Mouse (Mus musculus): Measurements from ENCODE around the gene Ccdc149. TPM values are rescaled to one million over a fixed set of nuclear protein-coding genes. Genes with fewer than 3 reads are reported as not detected.

The Ccdc149 gene
- total RNA-seq (2021), result 1 to 10 TPM; 5.3 to 6.9 TPM
- long read RNA-seq, experiment 1, transcript Ccdc149-201 (12 exons, 3,295 nt), result major isoform, 6 of 7 reads
- long read RNA-seq, experiment 1, partial matches to known transcripts, result 0 of 7 reads
- long read RNA-seq, experiment 1, other reads (novel, unspliced or antisense), result 1 of 7 reads
- long read RNA-seq, experiment 2, transcript Ccdc149-201 (12 exons, 3,295 nt), result major isoform, 7 of 7 reads
- long read RNA-seq, experiment 2, partial matches to known transcripts, result 0 of 7 reads
- long read RNA-seq, experiment 2, other reads (novel, unspliced or antisense), result 0 of 7 reads

DNA sequence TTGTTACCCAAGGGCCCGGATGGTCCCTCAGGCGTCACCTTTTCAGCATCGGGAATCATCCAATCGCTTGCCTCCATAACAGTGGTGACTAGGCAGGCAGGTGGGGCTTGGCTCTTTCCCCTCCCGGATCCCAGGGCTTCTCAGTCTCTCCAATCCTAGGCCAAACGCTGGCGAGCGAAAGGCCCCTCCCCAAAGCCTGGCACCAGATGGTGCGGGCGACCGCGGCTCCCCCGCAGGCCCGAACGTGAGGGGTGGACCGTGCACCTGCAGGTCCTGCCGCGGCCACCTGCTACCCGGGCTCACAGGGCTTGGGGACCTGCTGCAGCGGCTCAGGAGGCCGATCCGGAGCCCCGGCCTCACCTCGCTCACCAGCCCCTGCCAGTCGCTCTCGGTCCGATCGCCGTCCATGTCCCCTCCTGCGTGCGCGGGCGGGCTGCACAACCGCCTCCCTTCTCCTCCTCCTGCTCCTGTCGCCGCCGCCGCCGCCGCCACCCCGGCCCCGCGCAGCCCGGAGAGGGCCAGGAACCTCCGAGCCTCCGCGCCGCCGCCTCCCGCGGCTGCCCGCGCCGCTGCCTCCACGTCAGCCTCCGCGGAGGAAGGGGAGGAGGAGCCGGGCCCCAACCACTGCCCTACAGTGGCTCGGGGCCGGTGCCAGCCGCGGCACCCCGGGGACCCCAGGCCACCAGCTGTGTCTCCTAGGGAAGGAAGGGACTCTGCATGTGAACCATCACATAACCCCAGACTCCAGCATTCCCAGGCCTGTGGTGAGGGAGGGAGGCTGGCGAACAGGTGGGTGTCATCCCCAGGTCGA lies at the start of gene Ccdc149:
Ccdc149 (minus strand) TSS at position 531 of the 811 bp plus-strand sequence.
- peak; percentile 56 to 67 for DNase-seq
- intact Hi-C loops (cut with DNase I), result no loop called here

DNA sequence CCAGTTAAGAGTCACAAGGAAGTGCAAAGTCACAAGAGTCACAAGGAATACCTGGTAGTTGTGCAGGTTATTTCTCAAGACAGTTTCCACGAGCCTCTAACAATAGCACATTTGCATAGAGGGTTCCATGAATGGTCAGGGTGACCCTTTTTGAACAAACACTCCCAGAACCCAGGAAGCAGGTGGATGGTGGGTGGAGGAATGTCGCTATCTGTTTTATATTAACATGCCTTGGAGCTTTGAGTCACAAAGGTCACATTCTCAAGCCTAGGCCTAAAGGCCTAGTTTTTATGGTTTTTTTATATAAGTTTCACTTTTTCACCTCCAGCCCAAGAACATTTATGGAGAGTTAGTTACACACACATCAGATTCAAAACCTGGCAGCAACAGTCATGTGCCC lies 48.6 kb upstream of the Ccdc149 start:
- intact Hi-C loops (cut with DNase I), result loop anchor here (5.0 to 10.0 kb wide), 5 partner anchors 117 to 405 kb away; no protein-coding TSS in a partner anchor
- DNase-seq, result no peak

DNA sequence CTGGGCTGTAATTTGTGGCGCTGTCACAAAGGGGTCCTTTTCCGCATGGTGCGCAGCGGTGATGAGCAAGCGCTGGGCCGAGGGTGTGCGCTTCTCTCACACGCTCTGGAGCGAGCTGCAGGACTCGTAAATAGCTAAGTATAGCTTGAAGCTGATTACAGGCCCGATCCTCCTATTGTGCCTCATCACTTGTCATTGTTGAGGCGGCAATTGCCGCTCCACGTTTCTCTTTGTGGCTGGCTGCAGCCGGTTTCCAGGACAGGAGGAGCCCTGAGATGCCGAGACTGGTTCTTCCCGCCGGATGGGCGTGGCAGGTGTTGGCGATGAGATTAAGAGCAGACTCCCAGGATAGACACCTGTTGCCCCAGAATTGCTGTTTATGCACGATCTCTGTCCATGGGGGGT lies 44.8 kb upstream of the Ccdc149 start:
- DNase-seq, result no peak
- intact Hi-C loops (cut with DNase I), result loop anchor here (5.0 to 10.0 kb wide), 3 partner anchors 141 to 306 kb away; no protein-coding TSS in a partner anchor

DNA sequence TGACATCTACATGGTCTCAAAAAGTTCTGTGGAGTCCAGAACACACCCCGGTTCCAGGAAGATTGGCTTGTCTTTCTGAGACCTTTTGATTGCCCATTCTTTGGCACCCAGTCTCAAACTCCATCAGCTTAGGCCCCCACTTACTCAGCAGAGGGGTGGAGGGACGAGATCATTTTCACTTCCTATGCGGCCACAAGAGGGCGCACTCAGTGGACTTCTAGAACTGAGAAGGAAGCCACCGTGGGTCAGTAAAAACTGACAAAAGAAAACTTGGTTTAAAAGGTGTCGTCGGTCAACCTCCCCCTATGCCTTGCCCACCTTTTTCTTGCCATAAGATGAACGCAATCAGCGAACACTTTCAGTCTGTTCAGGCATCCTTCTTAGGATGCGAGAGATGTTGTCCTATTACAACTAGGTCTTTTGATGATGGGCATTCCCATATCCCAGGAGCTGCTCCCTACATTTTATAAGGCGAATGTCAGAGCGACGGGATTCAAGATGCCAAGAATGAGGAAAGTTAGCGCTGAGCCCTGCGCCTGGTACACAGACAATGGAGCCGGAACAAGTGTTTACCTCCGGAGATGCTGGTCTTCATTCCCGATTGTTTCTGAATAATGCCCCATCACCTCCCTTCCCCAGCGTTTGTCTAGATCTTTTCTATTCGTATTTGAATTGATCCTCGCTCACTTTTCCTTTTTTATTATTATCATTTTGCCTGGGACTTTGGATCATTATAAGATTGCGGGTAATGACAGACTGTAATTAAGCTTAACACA lies 44.1 kb upstream of the Ccdc149 start:
- peak; percentile 74 to 84 for DNase-seq
- intact Hi-C loops (cut with DNase I), result loop anchor here (5.0 to 10.0 kb wide), 3 partner anchors 142 to 307 kb away; no protein-coding TSS in a partner anchor

DNA sequence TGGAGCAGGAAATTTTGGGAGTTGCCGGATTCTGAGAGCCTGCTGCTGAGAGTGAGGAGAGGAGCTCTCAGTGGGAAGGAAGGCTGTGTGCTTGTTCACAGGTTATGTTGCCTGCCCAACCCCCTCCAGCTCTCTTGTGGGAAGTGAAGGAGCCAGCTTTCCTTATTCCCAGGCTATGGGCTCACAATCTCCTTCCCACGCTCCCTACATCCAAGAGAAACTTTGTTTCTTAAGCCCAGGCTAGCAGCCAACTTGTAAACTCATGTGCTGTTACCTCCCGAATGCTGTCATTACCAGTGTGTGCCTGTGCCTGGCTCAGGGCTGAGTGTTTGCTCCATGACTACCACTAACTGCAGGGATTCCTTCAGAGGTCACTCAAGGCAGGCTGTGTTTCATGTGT lies 39.8 kb upstream of the Ccdc149 start:
- peak in 1 of 2 experiments; percentile 10 for DNase-seq

DNA sequence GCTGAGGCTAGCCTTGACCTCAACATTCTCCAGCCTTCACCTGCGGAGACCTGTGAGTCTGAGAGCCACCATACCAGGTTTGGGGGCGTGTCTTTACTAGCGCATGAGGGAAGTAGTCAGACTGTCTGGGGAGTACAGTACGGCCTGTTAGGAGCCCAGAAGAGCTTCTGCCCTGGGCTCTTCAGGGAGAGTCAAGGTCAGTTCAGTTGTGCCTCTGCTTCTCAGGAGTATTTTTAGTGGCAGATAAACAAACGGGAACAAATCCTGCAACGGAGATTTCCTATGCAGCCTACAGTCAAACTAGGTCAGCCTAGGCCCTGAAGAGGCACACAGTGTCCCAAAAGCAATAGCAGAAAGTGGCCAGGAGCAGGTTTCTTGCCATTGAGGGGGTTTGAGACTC lies 38.1 kb upstream of the Ccdc149 start:
- no peak for DNase-seq
- intact Hi-C loops (cut with DNase I), result no loop called here

More for the DNA sequence above, 39.8 kb upstream of the Ccdc149 start:
- intact Hi-C loops (cut with DNase I), result loop anchor here (10.0 kb wide), 1 partner anchor 216 kb away; no protein-coding TSS in a partner anchor

DNA sequence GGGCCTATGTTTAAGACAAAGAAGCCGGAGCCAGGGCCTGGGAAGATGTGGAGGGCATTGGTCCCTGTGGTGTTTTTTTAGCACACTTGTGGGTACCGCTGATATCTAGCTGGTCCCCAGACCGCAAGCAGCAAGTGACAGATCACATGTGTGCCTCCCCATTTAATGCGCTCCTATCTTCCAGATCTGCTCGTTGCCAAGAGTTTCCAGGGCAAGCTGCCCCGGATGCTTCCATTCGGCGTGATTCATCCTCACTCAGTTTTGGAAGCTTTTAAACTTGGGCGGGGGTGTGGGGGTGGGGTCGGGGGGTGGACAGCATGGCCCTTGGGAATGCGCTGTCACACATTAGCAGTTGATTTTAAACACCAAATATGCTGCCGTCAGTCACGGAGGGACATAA lies 33.3 kb upstream of the Ccdc149 start:
- intact Hi-C loops (cut with DNase I), result no loop called here
- no peak for DNase-seq

DNA sequence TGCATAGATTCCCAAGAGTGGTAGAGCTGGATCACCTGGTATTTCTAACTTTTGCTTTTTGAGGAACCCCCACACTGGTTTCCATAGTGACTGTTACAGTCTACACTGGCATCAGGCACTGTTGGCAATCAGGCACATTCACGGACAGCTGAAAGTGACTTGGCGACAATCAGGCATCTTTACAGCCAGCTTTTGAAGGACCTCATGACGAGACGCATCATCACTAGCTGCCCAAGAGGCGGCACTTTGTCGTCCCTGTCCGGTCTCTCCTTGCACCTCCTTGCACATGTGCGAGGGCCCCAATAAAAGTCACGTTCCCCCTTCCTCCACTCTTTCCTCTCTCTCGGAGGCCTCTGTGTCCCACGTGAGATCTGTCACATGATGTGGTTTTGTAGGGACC lies 32.8 kb upstream of the Ccdc149 start:
- no peak for DNase-seq
- intact Hi-C loops (cut with DNase I), result no loop called here

DNA sequence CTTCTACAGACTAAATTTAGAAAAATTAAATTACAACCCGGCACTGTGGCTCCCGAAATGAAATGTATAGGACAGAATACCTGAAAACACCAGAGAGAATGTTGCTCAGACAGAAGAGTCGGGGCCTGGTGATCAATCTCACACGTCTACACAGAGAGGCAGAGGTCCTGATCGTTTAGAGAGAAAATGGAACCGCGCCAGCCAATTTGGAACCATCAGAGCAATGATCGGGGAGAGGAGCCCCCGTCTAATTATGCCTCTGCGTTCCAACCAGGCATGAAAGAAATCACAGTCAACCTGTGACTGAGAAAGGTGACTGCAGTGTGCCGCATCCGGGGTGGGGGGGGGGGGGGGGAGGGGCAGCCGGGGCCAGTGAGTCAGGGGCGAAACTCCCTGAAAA lies 24.4 kb upstream of the Ccdc149 start:
- DNase-seq, result no peak
- intact Hi-C loops (cut with DNase I), result no loop called here

DNA sequence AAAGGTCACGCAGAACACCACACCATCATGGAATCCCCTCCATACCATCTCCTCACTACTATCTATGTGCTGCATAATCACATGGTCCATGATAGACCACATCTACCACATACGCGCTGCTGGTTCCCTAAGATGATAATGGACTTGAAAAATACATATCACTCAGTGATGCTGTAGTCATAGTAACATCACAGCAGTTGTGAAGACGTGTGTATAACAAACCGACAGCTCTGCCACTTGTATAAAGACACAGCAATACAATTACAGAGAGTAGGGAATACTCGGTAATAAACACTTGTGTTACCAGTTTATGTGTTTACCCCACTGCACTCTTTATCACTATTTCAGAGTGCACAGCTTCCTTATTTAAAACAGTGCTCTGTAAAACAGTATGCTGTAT lies 20.2 kb upstream of the Ccdc149 start:
- DNase-seq, result no peak
- intact Hi-C loops (cut with DNase I), result no loop called here

DNA sequence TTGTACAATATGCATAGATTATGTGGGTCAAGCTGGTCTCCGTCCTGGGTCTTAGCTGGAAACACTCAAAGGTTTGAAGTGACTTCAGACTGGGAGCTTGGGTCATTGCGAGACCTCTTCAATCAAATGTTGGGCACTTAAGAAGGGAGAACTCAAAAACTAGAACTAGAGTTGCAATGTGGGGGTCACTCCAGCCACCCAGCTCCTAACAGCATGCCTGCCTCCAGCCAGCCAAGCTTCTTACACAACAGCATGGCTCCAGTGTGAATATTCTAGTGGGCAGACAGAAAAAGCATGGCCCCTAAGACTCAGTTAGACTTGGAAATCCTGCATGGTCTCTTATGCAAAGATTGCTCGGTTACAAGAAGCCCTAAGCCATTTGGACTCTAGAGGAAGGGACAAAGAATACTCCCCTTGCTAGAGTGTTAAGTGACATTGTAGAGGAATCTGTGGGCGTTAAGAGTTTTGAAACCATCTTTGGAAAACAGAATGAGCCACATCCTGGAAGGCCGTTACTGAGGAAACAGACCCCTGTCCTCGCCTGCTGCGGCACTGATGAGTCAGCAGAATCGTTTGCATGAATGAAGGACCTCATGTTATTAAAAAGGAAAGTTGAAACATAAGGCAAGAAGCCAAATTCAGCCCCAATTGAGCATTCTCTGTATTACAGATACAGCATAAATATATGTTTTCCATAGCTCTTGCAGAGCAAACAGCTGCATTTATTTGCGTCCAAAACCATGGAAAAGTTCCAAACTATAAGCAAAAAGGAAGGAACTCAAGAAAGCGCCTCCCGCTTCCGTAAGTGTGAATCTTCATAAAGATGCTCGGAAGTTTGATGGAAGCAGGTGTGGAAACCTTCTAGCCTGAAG lies 16.5 kb upstream of the Ccdc149 start:
- no peak for DNase-seq
- intact Hi-C loops (cut with DNase I), result no loop called here

DNA sequence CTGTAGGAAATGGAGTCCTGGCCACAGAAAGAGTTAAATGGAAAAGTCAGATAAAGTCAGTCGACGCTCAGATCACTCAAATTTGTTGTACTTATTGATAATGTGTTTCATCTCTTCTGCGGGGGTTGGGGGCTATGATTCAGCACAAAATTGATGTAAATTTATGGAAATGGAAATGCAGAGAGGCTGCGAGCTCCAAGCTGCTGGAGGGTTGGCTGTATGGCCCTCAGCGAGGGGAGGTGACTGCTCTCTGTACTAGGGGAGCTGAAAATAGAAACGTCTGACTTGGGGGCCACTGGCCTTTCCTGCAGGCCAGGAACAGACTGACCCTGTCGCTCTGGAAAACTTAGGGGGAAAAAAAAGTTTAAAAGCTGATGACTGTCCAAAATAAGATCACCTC lies 5.5 kb upstream of the Ccdc149 start:
- intact Hi-C loops (cut with DNase I), result no loop called here
- peak; percentile 5 to 6 for DNase-seq

DNA sequence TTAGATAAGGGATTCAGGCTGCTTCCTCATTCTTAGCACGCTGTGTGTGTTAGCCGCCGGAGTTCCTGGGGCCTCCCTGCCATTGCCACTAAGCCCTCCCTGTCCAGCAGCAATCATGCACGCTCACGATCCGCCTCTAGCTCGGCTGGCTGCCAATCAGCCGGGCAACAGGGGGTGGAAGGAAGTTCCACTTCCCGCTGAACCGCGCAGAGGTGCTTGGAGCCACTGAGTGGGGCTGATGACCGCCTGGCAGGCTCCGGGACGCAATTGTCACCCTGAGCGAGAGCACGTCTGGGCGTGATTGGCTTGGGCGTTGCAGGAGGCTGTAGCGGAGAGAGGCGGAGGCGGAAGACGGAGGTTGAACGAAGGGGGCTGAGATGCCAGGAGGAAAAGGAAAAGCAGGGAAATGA lies 5.0 kb upstream of the Ccdc149 start:
- DNase-seq, result peak; percentile 88 to 90

DNA sequence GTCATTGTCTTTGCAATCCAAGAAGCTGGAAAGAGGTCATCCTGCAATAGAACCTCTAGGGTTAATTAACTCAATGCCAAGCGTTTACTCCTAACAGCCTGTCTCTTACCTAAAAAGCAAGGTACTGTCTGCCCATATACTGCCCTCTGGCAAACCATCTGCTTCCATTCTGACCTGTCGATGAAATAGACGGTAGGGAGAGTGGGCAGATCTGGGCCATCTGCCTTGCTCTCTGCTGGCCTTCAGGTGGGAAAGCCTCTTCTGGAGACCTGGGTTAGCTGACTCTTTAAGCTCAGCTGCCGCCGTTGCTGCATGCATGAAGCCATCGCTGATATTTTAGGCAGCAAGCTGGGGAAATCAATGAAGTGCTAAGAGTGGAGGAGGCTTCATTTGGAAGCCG lies 2.7 kb upstream of the Ccdc149 start:
- no peak for DNase-seq
- intact Hi-C loops (cut with DNase I), result no loop called here

More for the DNA sequence above, 5.0 kb upstream of the Ccdc149 start:
- intact Hi-C loops (cut with DNase I), result no loop called here

DNA sequence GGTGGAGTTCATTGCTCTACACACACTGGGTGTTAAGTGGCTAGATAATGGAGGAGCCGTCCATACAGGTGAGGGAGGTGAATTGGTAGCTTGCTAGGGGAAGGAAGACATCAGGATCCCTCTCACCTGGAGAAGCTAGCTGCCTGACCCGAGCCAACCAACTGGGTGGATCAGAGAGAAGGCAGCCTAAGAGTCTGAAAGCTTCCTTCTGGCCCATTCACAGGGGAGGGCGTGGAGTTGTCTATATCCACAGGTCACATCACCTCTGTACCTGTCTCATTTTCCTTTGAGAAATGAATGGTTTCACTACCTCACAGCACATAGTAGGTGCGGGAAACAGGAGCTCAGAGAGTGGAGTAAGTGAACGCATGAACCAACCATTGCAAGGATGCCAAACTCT lies 770 bp downstream of the Ccdc149 start:
- DNase-seq, result no peak
- intact Hi-C loops (cut with DNase I), result no loop called here

DNA sequence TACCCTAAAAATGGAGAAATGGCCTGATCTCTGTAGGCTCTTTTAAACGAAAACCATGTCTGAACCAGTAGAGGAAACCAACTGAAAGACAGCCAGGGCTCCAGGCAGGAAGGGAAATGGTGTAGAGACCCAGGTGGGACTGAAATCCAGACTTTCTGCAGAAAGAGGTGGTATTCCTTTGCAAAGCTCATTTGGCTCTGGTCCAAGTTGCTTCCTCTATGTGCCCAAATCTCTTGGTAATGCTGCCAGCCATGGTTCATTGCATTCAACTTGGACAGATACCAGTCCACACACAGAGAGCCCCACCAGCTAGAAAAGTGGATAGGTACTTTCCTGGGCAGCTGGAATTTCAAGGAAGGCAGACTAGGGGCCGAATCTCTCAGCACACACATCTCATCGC lies 3.5 kb downstream of the Ccdc149 start:
- intact Hi-C loops (cut with DNase I), result no loop called here
- no peak for DNase-seq

DNA sequence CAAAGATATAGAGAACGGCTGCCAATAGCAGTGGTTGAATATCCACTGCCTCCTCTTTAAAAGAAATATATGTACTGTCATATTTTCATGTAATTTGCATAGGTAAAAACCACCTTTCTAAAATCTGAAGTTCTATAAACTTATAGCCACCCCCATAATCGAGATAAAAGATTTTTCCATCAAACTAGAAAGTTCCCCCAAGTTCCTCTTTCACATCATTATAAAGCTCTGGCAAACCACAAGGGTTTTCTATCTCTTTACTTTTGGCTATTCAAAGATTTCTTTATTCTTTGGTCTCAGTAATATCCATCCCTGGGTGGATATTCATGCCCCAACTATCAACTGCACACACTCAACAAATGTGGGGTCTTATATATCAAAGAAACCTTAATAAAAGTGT lies 8.9 kb downstream of the Ccdc149 start:
- DNase-seq, result no peak
- intact Hi-C loops (cut with DNase I), result no loop called here

DNA sequence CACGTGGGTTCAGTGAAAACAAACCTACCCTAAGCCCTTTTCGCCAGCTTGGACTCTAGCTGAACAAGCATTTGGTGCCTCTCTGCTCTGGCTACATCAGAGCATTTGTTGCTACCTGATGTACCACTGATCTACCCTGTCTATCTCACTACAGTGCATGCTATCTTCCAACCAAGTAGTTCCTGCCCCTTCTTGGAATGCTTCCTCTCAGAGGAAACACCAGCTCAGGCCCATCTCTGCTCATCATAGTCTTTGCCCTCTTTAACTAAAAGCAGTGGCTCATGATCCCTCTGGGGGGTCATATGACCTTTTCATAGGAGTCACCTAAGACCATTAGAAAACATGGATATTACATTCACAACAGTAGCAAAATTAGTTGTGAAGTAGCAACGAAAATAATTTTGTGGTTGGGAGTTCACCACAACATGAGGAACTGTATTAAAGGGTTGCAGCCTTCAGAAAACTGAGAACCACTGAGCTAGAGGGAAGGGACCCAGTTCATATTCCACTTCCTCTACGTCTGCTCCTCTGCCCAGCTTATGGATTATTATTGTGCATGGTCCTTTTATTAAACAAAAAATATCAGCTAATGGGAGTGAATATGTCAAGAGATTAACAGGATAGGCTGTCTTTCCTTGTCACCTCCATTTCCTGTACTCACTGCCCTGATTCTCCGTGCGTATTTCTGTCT lies 9.7 kb downstream of the Ccdc149 start:
- intact Hi-C loops (cut with DNase I), result no loop called here
- no peak for DNase-seq

DNA sequence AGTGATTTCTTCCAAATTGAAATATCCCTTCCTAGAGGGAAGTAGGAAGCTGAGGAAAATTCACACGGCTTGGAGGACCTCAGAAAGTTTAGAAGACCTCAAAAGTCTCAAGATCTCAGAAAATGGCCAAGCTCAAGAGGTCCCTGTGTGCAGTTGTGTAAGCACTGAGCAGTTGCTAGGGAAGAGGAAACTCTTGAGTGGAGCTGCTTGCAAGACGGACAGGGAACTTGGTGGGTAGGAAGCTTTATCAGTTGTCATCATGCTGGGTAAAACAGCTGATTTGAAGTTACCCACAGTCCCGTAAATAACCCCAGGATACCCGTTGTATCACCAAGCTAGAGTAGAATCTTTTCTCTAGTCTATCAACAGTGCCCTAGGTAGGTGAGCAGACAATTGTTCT lies 12.0 kb downstream of the Ccdc149 start:
- no peak for DNase-seq
- intact Hi-C loops (cut with DNase I), result no loop called here

Data from heart, postnatal 14 days (tissue).